Mouse (Mus musculus) cerebellum, adult 18-20 months (tissue): Measurements from ENCODE around the gene Fbln1.
"Not testable (repeated sequence)": the region's sequence is repeated elsewhere in the genome, so short reads cannot be mapped to it uniquely, and the experiment has no call there.

Experiments
- DNase-seq, 2 experiments: peaks; one replicate each; pipeline ENCODE4 v3.0.0; 2021

Gene Fbln1

DNA sequence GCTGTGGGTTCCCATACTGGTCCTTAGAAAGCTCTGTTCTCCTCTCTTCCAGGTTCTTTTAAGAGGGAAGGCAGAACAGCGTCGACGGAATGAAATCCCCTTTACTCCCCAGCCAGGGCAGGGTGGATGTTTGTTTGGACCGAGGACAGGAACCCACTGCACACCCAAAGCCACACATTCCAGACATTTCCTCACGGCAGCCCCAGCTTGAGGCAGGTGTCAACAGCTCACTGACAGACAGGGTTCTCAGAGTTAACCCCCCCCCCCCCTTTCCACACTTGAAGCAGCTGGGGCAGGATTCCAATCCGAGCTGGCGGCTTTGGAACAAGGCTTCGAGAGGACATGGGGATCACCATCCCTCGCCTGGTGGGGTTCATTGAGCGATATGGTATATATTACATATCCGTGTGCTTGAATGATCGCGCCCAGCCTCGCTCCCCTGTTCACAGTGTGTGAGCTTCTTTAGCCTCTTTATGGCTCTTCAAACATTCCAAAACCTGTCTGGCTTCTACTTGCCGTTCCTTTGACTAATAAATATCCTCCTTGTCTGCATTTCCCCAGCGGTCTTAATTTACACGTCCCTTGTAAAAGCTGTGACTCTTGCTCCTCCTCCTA lies 92.5 kb downstream of the Fbln1 start:
- DNase-seq: no peak

DNA sequence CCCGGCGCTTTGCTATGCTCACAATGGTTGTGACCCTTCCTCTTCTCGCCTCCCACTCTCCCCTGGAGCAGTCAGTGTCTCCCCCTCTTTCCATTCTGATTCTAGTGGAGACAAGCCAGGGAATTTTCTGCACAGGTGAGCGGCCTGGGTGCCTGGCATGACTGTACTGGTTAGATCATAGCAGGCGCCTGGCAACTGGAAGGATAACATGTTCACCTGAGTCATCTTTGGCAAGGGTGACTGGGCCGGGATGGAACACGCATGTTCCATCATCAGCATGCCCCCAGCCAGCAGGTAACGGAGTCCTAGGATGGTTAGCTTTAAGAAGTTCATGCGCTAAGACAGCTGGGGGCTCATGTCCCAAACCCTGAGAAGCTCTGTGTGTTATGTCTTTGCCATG lies 93.2 kb downstream of the Fbln1 start:
- no peak for DNase-seq

DNA sequence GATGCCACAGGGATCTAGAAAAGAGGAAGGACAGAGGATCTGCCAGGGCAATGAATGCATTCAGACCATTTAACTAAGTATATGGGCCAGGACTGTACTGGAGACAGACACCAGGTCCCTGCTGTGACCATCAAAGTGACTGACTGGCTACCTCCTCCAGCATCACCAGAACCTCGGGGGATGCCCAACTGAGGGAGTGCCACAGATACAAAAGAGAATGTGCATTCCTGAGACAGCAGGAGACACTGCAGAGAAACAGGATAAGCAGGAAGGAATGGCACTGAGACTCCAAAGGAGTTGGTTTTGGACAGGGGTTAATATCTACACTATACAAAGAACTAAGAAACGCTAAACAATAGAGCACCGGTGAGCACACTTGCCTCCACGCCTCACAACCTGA lies 97.5 kb downstream of the Fbln1 start:
- no peak for DNase-seq

DNA sequence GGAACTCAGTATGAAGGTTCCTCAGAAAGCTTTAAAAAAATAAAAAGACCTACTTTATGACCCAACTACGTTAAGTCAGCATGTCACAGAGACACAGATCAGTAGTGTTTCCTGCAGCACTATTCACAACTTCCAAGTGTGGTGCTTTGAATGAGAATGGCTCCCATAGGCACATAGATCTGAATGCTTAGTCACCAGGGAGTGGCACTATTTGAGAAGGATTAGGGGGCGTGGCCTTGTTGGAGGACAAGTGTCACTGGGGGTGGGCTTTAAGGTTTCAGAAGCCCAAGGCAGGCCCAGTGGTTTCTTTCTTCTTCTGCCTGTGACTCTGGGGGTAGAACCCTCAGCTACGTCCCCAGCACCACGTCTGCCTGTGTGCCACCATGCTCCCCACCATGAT lies 98.2 kb downstream of the Fbln1 start:
- DNase-seq: no peak

DNA sequence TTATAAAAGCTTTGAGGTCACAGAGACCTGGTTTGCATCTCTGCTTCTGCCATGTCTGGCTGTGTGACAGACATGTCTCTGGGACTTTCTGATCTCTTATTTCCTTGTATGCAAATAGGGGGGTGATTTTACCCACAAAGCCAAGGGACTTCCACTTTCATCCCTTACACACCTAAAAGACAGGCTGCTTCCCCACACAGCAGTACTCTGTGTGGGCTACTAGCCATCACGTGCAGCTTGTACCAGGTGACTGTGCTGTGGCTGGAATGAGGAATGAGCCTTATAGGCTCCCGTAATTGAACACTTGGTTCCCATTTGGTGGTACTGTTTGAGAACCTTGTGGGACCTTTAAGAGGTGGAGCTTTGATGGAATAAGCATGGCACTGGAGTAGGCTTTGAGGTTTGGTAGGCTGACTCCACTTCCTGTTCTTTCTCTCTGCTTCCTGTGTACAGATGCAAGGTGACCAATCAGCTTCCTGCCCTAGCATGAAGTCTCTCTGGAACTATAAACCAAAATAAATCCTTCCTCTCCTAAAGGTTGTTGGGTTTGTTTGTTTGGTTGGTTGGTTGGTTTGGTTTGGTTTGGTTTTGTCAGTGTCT lies 101.4 kb downstream of the Fbln1 start:
- no peak for DNase-seq

DNA sequence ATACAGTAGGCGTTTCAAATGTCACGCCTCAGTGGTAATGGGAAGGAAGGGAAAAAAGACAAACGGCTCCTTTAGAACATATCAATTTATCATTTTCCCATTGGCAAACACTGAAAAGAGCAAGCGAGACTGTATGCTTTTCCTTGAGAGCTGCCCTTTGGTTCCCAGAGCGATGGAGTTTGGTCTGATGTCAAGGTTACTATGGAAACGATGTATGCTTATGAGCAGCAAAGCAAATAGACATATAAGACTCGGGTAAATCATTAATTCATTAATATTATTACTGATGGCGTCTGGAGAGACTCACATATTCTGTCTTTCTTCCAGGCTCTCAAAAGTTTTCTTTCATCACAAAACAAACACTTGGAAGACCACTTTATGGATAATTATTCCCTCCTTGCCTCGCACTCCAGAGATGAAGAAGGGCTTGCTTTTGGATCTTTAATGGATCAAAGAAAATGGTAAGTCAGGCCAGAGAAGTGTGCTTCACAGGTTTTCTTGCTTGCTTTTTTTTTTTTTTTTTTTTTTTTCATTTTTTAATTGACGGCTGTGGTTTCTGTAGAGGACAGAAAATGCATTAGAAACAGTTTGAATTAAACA lies 105.4 kb downstream of the Fbln1 start:
- no peak for DNase-seq

DNA sequence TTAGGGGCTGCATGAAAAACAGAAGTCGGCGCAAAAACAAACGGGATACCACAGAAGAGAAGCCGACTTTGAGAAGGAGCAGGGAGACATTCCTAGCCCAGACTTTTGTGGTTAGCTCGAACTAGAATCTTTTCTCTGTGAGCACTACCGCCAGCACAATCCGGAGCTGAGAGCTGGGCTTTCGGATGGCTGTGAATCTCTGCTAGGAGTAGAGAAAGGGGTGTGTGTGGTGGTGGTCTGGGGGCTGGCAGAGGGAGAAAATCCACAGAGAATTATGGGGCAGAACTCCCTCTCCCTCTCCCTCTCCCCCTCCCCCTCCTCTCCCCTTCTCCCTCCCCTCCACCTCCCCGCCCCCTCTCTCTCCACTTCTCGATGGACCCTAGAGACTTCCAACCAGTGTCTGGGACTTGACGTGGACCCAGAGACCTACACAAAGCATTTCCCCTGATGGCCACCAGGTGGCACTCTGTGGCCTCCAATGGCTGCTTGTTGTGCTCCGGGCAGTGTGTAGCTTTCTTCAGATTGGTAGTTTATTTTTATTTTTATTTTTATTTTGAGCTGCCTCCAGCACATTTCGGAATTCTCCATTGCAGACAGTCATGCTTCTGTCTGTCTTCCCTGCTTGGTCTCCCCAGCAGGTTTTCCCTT lies 109.8 kb downstream of the Fbln1 start:
- peak; percentile 77 to 88 for DNase-seq

DNA sequence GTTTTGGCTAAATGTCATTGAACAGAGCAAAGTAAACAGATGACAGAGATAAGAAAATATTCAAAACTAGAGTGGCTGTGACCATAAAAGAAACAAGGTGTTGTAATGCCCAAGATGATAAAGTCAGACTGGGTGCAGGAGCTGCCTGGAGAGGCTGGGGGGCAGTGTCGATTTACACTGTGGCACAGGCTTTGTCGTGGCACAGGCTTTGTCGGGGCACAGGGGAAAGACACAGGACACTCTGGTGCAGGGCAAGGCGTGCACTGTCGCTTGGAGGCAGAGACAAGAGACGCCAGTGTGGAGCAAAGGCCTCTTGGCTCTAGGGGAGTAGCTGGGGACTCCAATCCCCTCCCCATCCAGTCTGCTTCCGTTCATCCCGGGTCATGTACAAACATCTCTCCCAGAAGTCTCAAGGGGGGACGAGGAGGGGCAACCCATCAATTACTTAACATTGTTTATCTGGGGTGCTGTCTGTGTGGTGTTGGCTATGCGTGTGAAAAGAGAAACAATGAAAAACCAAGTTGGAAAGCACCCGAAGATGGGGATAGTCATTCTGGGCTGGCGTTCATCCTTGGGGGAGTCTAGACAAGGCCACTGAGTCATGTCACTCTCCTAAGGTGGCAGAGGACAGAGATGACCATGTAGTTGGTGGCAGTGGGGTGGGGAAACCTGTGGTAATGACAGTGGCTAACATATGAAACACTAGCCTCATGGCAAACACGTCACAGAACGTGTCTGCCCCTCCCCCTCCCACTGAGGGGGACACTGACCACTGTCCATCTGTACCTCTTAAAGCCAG lies 110.8 kb downstream of the Fbln1 start:
- DNase-seq: no peak

DNA sequence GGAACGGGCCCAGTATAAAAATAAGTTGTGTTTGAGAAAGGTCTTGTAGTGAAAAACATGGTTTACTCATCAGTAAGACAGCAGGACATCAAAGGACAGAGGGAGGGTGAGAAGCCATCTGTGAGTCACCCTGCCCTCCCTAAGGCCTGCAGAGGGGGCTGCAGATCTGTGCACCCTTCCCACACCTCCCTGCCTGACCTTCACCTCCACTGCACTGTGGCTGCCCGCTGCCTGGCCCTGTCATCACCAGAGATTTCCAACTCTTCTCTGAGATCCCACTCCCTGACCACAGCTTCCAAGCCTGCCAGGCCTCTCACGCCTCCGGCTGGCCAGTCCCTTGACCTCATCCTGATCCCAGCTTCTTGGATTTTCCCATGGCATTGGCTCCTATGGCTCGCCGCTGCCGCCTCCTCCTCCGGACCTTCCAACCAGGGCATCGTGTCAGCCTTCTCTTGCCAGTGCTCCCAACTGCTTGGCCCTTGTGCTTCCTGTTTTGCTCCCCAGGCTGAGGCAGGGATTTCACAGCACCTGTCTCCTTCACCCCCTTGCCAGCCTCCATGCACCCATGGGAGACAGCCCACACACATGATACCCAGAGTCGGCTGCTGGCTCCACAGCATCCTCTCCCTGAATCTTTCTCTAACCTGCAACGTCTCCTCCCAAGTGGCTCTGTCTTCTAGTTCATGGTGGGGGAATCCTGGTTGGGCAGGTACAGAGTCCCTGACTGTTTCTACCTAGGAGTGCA lies 114.3 kb downstream of the Fbln1 start:
- no peak for DNase-seq

DNA sequence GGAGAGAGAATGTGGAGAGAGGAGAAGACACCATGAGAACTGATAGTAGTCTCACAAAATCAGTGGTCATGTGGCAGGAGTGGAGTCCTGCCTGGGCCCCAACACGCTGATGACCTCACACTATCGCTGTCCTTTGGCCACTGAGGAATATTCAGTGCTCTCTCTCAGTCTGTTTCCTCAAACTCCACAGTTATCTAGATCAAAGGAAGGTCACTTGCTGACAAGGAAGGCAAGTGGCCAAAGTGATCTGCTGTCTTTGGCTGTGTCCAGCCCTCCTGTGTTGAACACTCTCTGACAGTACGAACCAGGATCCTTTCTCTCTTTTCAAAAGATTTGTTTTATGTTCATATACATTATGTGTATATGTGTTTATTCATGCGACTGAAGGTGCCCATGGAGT lies 117.5 kb downstream of the Fbln1 start:
- no peak for DNase-seq

DNA sequence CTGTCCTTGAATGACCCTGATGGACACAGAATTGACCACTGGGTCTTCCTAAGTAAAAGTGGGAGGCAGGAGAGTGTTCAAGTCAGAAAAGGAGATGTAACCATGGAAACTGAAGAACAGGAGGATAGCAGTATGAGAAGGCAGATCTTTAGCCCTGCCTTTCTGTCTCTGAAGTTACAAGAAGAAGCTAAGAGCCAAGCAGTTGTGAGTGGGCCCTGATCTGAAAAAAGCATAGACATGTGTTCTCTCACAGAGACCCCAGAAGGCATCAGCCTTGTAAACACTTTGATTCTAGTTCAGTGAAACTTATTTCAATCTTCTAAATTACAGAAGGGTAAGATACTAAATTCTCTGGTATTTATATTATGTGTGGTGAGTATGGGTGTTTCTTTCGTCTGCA lies 118.7 kb downstream of the Fbln1 start:
- DNase-seq: no peak

DNA sequence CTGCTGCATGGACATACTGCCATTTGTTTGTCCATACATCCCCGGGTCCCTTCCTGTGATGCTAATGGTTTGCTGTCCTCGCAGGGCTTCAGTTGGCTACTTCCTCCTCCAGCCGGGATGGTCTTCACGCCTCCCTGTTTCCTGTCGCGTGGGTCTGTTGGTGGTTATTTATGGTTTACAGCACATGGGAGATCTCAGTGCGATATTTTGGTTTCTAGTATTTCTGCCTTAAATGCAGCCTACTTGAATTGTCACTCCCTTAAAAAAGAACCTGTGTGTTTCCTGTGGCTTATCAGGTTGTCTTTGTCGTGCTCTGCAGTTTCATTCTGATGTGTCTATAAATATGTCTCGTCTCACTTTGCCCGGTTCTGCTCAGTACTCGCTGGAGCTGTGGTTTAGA lies 122.1 kb downstream of the Fbln1 start:
- DNase-seq: no peak

DNA sequence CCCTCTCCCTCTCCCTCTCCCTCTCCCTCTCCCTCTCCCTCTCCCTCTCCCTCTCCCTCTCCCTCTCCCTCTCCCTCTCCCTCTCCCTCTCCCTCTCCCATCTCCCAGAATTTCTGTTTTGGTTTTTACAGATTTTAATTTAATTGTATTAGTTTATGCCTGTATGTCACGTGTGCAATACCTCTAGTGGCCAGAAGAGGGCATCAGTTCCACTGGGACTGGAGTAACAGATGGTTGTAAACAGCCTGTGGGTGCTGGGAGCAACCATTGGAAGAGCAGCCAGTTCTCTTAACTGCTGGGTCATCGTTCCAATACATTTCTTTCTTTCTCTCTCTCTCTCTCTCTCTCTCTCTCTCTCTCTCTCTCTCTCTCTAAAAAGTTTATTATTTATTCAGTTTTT lies 122.7 kb downstream of the Fbln1 start:
- not testable (repeated sequence) for DNase-seq

DNA sequence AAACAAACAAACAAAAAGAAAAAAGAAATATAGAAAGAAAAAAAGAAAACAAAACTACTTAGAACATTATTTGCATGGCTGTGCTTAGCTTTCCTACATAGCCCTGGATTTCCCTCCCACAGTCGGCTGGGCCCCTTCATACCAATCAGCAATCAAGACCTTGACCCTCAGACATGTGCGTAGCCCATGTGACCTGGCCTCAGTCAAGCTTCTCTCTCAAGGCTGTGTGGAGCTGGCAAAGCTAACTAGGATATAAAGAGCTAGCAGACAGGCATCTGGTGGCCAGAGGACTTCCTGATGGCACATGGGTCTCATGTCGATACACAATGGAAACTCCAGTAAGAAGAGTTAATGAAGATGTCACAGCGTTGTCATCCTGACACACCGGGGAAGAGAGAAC lies 123.3 kb downstream of the Fbln1 start:
- no peak for DNase-seq

DNA sequence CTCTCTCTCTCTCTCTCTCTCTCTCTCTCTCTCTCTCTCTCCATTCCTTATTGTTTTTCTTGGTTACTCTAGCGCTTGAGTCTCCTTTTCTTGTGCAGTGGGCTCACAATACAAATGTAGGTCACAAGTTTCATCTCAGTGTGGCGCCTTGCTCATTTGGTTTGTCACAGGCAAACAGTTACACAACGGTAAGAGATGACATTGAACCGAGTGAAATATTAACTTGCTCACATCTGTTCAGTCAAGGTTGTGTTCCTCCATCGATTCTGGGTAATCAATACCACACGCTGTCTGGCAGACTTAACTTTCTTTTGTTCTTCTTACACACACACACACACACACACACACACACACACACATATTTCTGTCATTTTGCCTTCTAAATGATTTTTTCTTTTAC lies 124.3 kb downstream of the Fbln1 start:
- no peak for DNase-seq

DNA sequence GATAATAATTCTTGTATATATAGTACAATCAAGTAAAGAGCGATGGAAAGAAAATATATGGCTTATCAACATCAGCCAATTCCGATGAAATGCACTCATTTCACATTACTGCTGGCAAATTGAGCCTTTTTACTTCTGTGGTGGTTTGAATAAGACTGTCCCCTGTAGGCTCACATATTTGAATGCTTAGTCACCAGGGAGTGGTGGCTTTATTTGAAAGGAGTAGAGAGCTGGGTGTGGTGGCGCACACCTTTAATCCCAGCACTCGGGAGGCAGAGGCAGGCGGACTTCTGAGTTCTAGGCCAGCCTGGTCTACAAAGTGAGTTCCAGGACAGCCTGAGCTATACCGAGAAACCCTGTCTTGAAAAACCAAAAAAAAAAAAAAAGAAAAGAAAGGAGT lies 127.8 kb downstream of the Fbln1 start:
- not testable (repeated sequence) for DNase-seq

DNA sequence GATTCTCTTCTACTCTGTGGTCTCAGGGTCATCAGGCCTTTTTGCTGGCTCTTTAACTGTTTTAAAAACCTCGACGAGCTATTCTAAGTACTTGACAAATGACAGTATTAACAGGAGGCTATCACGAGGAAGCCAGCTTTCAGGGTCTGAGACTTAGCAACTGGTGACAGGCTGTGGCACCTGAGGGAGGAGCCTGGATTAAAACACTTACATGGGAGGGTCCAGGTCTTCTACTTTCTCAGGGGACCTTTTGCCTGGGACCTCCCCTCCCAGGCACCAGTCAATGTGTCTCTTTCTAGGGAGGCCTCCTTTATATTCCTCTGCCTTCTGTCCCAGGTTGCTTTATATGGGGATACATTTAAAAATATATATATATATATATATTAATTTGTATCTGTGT lies 128.5 kb downstream of the Fbln1 start:
- no peak for DNase-seq

DNA sequence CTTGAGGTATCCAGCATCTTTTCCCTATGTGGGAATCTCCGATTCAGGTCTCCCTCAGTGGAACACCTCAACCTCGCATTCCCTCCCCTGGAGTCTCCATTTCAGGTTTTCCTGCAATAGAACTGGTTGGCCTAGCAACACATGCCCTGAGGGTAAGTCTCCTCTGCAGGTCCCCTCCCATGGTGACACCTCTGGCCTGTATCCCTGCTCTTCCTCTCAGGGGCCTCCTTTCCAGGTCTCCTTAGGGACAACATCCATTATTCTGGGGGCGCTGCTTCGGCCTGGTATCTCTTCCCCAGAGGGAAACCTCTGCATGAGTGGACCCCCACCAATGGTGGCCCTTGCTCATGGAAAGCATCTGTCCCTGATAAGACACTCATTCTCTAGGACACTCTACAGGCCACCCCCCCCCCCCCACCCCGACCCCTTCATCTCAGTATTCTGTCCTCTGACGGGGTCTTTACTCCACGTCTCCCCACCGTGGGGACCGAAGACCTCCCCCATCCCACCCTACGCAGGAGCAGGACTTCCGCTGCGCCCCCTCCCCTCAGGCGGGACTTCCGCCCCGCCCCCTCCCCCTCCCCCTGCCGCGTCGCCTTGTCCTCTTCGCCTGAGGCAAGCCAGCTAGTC lies 130.0 kb downstream of the Fbln1 start, which contains the start of gene Atxn10:
TSS of gene Atxn10 (plus strand) at position 575 of the 630 bp plus-strand sequence.
- DNase-seq: peak in 1 of 2 experiments; percentile 42
